Mouse (Mus musculus): Measurements from ENCODE around the gene Jagn1. TPM values are rescaled to one million over a fixed set of nuclear protein-coding genes. Genes with fewer than 3 reads are reported as not detected.

Gene Jagn1
- polyA plus RNA-seq, 1 experiment from 2014 or later = 89.1 TPM

DNA sequence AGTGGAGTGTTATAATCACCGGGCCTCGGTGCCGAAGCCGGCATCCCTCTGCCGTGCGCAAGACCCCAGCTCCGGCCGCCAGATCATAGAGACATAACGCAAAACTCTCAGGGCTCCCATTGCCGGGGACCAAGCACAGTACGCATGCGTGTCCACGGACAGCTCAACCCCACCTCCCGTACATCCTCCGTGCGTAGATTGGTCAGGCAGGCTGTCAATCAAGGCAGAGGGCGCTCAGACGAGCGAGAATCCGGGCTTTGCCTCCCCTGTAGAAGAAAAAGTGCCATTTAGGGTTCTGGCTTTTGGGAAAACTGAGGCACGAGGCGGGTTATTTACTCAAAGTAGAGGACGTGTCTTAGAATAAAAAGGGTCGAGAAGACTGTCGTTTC is 23.2 kb upstream of the Jagn1 start, which contains the start of gene Rpusd3:
TSS of gene Rpusd3 (minus strand) at position 142 of the 389 bp plus-strand sequence.
- peaks cover 25% of the 10 kb centered on the region for H3K36me3 ChIP-seq
- peak within 1 kb of the TSS; percentile 84 for H3K27ac ChIP-seq
- peak within 1 kb of the TSS; percentile 74 for H3K4me3 ChIP-seq
- peak; percentile 97 for DNase-seq (ENCODE audit: low spot score)
- H3K27me3 ChIP-seq (ENCODE audit: insufficient read depth, poor library complexity, severe bottlenecking) = no peaks in the 10 kb centered on the region
- no peaks in the 10 kb centered on the region for H3K9me3 ChIP-seq
- WGBS = under 1% methylated on average over 25 of the region's 25 CpGs
- H3K4me1 ChIP-seq = peaks cover 13% of the 10 kb centered on the region

DNA sequence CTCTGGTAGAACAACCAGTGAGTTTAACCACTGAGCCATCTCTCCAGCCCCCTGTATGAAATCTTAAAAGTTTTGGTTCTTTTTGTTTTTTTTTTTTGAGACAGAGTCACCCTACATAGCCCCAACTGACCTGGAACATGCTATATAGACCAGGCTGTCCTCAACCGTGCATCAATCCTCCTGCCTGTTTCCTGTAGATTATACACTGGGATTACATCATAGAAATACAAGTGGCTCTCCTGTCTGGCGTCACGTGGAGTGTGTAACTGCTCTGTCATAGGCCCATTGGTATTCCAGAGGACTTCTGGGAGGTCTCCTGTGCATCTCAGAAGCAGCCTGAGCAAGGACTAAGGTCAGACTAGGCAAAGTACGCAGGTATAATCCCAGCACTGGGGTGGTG is 19.4 kb upstream of the Jagn1 start:
- no peaks in the 10 kb centered on the region for H3K9me3 ChIP-seq
- H3K4me1 ChIP-seq = peaks cover 9% of the 10 kb centered on the region
- DNase-seq (ENCODE audit: low spot score) = no peak
- H3K36me3 ChIP-seq = no peaks in the 10 kb centered on the region
- 61% methylated on average over 4 of the region's 4 CpGs for WGBS
- H3K27ac ChIP-seq = no peak overlapping the region
- H3K4me3 ChIP-seq = no peak overlapping the region
- no peaks in the 10 kb centered on the region for H3K27me3 ChIP-seq (ENCODE audit: insufficient read depth, poor library complexity, severe bottlenecking)

DNA sequence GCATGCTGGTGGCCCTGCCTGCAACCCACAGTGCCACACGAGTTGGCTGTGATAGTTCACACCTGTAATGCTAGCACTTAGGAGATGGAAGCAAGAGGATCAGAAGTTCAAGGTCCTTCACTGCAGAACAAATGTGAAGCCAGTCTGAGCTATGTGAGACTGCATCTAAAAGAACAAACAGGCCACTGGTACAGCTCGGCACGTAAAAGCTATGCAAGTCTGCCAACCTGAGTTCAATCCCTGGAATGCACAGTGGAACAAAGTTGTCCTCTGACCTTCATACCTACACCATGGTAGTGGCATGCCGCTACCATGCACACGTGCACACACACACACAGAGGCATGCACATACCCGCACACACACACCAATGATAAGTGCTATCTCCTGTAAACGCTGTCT is 18.2 kb upstream of the Jagn1 start:
- no peaks in the 10 kb centered on the region; the same call in 1 of the 2 replicates for H3K4me1 ChIP-seq
- WGBS = 80% methylated on average over 7 of the region's 7 CpGs
- no peak overlapping the region for H3K27ac ChIP-seq
- no peak for DNase-seq (ENCODE audit: low spot score)
- H3K27me3 ChIP-seq (ENCODE audit: insufficient read depth, poor library complexity, severe bottlenecking) = no peaks in the 10 kb centered on the region
- no peaks in the 10 kb centered on the region for H3K36me3 ChIP-seq
- no peak overlapping the region for H3K4me3 ChIP-seq
- H3K9me3 ChIP-seq = no peaks in the 10 kb centered on the region

DNA sequence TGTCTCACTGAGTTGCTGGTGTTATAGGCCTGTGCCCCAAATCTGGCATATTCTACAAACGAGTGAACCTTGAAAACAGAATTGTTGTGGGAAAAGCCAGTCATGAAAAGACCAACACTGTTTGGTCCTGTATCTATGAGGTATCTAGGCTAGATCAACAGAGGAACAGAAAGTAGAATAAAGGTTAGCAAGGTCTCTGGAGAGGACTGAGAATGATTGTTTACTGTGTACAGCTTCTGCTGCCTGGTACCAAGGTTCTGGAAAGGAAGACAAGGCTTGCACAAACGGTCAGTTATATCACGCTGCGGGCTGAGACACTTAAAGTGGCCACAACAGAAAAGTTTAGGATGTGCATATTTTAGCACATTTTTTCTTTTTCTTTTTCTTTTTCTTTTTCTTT is 15.7 kb upstream of the Jagn1 start:
- Histone ChIP-seq H3K4me1 (no peaks in the 10 kb centered on the region), H3K36me3 (no peaks in the 10 kb centered on the region), H3K9me3 (no peaks in the 10 kb centered on the region), H3K27ac (no peak overlapping the region), H3K4me3 (no peak overlapping the region), H3K27me3 (ENCODE audit: insufficient read depth, poor library complexity, severe bottlenecking) (no peaks in the 10 kb centered on the region)
- DNase-seq (ENCODE audit: low spot score) = no peak
- 86% methylated on average over 4 of the region's 4 CpGs for WGBS

DNA sequence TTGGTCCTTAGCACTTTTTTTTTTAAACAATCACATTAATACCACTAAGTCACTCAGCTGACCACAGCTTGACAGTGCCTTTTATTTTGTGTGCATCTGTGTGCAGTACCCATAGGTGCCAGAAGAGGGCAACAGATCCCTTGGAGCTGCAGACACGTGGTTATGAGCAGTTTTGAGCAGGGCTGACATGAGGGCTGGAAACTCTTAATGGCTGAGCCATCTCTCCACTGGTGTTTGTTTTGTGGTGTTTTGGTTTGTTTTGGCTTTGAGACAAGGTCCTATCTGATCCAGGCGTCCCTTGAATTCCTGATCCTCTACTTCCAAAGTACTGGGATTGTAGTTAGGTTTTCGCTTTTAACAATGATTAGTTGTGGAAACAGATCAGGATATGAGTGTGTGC is 15.0 kb upstream of the Jagn1 start:
- H3K4me1 ChIP-seq = no peaks in the 10 kb centered on the region
- 66% methylated on average over 3 of the region's 3 CpGs for WGBS
- H3K4me3 ChIP-seq = no peak overlapping the region
- no peaks in the 10 kb centered on the region for H3K36me3 ChIP-seq
- H3K27ac ChIP-seq = no peak overlapping the region
- H3K9me3 ChIP-seq = no peaks in the 10 kb centered on the region
- DNase-seq (ENCODE audit: low spot score) = no peak
- H3K27me3 ChIP-seq (ENCODE audit: insufficient read depth, poor library complexity, severe bottlenecking) = no peaks in the 10 kb centered on the region

DNA sequence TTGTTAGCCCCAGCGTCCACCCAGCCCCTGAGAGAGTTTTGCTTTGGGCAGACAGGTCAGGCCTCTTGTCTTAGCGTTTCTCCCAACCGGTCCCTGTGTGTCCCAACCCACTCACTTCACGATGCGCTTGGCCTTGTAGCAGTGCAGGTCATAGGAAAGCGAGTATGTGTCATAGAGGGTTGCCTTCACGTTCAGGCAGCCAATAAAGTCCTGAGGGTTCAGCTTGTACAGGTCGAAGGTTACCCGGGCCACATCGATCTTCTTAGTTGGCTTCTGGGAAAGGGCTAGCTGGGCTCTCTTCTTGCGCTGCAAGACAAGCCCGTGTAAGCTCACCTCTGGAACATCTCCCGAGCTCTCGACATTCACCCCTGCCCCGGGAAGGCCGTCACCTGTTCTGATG is 14.4 kb upstream of the Jagn1 start:
- no peaks in the 10 kb centered on the region for H3K4me1 ChIP-seq
- H3K27me3 ChIP-seq (ENCODE audit: insufficient read depth, poor library complexity, severe bottlenecking) = no peaks in the 10 kb centered on the region
- no peak for DNase-seq (ENCODE audit: low spot score)
- H3K4me3 ChIP-seq = no peak overlapping the region
- no peak overlapping the region for H3K27ac ChIP-seq
- 88% methylated on average over 16 of the region's 16 CpGs for WGBS
- no peaks in the 10 kb centered on the region for H3K36me3 ChIP-seq
- H3K9me3 ChIP-seq = no peaks in the 10 kb centered on the region

DNA sequence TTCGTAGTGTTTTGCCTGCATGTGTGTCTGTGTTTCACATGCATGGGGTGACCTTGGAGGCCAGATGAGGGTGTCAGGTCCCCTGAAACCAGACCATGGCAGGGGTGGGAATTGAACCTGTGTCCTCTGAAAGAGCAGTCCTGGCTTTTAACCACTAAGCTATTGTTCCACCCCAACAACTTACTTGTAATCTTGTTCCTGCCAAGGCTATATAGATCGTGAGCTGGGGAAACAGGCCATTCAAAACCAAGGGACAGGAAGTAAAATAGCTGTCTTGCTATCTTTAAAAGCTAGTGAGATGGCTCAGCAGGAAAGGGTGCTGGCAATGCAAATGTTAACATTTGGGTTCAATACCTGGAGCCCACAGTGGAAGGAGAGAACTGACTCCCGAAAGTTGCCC is 12.4 kb upstream of the Jagn1 start:
- H3K27me3 ChIP-seq (ENCODE audit: insufficient read depth, poor library complexity, severe bottlenecking) = no peaks in the 10 kb centered on the region
- 80% methylated on average over 3 of the region's 3 CpGs for WGBS
- no peak for DNase-seq (ENCODE audit: low spot score)
- no peaks in the 10 kb centered on the region for H3K36me3 ChIP-seq
- no peaks in the 10 kb centered on the region for H3K4me1 ChIP-seq
- no peak overlapping the region for H3K4me3 ChIP-seq
- no peaks in the 10 kb centered on the region for H3K9me3 ChIP-seq
- no peak overlapping the region for H3K27ac ChIP-seq

DNA sequence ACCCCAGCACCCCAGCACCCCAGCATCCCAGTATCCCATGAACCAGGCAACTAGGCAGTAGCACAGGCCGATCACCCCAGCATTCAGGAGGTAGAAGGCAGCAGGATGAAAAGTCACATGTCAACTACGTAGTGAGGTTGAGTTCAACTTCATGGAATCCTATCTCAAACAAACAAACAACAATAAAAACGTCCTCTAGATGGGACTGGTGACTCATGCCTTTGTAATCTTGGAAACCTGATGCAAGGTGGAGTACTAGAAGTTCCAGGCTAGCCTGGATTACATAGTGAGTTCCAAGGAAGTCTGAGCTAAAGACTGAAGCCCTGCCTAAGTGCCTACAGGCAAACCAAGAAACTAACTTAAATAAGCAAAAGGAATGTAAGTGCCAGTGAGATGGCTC is 11.5 kb upstream of the Jagn1 start:
- WGBS = 49% methylated on average over 3 of the region's 3 CpGs
- no peaks in the 10 kb centered on the region for H3K9me3 ChIP-seq
- H3K4me1 ChIP-seq = no peaks in the 10 kb centered on the region
- H3K4me3 ChIP-seq = no peak overlapping the region
- no peaks in the 10 kb centered on the region for H3K36me3 ChIP-seq
- no peak overlapping the region for H3K27ac ChIP-seq
- DNase-seq (ENCODE audit: low spot score) = no peak
- no peaks in the 10 kb centered on the region for H3K27me3 ChIP-seq (ENCODE audit: insufficient read depth, poor library complexity, severe bottlenecking)

DNA sequence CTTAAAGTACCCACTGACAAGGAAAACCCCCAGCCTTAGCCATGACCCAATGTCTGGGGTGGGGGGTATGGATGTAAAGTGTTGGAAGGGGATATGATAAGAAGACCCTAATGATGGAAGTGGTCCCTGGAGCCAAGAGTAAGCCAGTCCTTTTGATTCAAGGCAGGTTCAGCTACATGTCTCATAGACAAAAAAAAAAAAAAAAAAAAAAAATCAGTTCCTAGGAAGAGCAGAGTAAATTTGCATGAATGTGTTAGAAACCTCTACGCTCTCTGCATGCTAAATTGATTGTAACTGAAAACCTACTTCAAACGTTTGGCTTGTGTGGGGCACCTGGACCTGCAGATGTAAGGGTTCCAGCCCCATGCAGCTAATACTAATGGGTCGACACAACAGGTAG is 10.6 kb upstream of the Jagn1 start:
- Histone ChIP-seq H3K9me3 (no peaks in the 10 kb centered on the region), H3K27me3 (ENCODE audit: insufficient read depth, poor library complexity, severe bottlenecking) (no peaks in the 10 kb centered on the region), H3K27ac (no peak overlapping the region), H3K36me3 (no peaks in the 10 kb centered on the region), H3K4me3 (no peak overlapping the region), H3K4me1 (no peaks in the 10 kb centered on the region)
- WGBS = 51% methylated on average over 3 of the region's 3 CpGs
- no peak for DNase-seq (ENCODE audit: low spot score)

DNA sequence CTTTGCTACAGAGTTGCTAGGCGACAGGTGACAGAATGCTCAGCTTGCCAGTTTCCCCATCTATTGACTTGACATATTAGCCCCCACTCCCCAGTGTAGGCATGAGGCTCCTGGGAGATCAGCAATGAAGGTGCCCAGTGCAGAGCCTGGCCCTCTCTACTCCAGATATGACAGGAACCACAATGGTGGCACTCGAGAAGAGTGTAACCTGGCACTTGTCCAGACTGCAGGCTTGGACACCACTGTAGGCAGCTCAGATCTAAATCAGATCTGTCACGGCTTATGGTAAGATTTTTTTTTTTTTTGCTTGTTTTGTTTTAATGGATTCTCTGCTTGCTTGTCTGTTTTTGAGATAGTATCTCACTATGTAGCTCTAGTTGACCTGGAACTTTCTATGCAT is 8.7 kb upstream of the Jagn1 start:
- DNase-seq (ENCODE audit: low spot score) = no peak
- 73% methylated on average over 3 of the region's 3 CpGs for WGBS
- H3K9me3 ChIP-seq = no peaks in the 10 kb centered on the region
- no peaks in the 10 kb centered on the region for H3K36me3 ChIP-seq
- no peak overlapping the region for H3K4me3 ChIP-seq
- no peak overlapping the region for H3K27ac ChIP-seq
- no peaks in the 10 kb centered on the region for H3K27me3 ChIP-seq (ENCODE audit: insufficient read depth, poor library complexity, severe bottlenecking)
- H3K4me1 ChIP-seq = no peaks in the 10 kb centered on the region

DNA sequence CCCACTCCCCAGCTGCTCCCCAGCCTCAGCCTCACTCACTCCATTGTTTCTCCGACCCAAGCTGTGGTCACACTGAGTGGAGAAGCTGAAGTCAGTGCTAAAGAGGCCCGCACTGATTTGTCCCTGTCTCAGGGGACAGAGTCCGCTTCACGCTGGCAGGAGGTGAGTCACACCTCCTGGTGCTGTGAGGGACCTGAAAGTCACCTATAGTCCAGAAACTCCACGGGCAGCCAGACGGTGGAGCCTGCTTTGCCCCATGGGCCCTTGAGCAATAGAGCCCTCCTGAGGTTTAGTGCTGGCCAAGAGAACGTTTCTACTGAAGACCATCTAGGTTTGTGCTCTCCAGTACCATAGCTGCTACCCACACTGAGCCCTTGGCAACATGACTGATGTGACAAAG is 7.7 kb upstream of the Jagn1 start:
- no peak overlapping the region for H3K4me3 ChIP-seq
- H3K27ac ChIP-seq = no peak overlapping the region
- H3K4me1 ChIP-seq = no peaks in the 10 kb centered on the region
- 62% methylated on average over 7 of the region's 7 CpGs for WGBS
- H3K36me3 ChIP-seq = no peaks in the 10 kb centered on the region
- DNase-seq (ENCODE audit: low spot score) = no peak
- H3K9me3 ChIP-seq = no peaks in the 10 kb centered on the region
- H3K27me3 ChIP-seq (ENCODE audit: insufficient read depth, poor library complexity, severe bottlenecking) = no peaks in the 10 kb centered on the region

DNA sequence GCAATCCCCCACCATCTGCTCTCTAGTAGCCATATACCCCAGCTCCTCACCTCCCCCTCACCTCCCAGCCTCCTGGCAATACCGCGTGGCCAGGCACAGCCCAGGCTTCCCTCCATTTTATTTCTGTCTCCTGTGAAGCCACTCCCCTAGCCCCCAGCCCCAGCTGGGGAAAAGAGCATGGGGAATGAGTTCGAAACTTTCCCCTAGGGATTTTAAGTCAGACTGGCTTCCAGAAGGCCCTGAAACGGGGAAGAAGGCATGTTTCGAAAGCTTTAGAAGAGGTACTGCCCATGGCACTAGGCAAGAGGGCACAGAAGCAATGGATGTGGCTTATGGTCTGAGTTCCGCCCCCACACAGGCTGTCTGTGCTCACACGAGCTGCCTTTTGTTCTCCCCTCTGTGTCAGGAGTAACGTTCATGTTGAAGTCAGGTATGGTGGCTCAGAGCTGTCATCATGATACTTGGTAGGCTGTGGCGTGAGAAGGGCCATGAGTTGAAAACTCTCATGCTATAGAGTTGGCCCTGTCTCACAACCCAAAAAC is 6.6 kb upstream of the Jagn1 start, which contains the start of gene Cidec:
TSS of gene Cidec (minus strand) at position 97 of the 542 bp plus-strand sequence.
- 75% methylated on average over 9 of the region's 9 CpGs for WGBS
- no peaks in the 10 kb centered on the region for H3K36me3 ChIP-seq
- no peaks in the 10 kb centered on the region for H3K27me3 ChIP-seq (ENCODE audit: insufficient read depth, poor library complexity, severe bottlenecking)
- no peak within 1 kb of the TSS for H3K4me3 ChIP-seq
- no peaks in the 10 kb centered on the region for H3K4me1 ChIP-seq
- H3K27ac ChIP-seq = no peak within 1 kb of the TSS
- H3K9me3 ChIP-seq = no peaks in the 10 kb centered on the region
- no peak for DNase-seq (ENCODE audit: low spot score)

DNA sequence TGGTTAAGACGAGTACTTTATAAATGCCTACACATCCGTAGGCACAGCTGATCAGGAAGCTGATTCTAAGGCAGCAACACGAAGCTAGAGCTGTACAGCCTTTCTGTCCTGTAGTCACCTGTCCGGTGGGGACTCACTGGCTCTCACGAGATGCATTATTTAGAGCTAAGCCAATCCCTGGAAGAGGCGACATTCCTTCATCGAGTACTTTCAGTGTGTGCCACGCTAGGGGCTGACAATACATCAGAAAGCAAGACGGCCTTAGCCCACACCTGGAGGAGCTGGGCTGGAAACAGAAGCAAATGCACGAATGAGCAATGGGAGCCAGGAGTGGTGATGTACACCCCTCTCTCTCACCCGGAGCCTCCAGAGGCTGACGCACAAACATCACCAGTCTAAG is 5.2 kb upstream of the Jagn1 start:
- no peak for DNase-seq (ENCODE audit: low spot score)
- 69% methylated on average over 12 of the region's 12 CpGs for WGBS
- H3K4me1 ChIP-seq = 0 out of 2 replicates have a peak, but pooled peaks cover 3% of the 10 kb centered on the region
- H3K27me3 ChIP-seq (ENCODE audit: insufficient read depth, poor library complexity, severe bottlenecking) = no peaks in the 10 kb centered on the region
- H3K27ac ChIP-seq = no peak overlapping the region
- no peak overlapping the region for H3K4me3 ChIP-seq
- H3K36me3 ChIP-seq = no peaks in the 10 kb centered on the region
- H3K9me3 ChIP-seq = no peaks in the 10 kb centered on the region

DNA sequence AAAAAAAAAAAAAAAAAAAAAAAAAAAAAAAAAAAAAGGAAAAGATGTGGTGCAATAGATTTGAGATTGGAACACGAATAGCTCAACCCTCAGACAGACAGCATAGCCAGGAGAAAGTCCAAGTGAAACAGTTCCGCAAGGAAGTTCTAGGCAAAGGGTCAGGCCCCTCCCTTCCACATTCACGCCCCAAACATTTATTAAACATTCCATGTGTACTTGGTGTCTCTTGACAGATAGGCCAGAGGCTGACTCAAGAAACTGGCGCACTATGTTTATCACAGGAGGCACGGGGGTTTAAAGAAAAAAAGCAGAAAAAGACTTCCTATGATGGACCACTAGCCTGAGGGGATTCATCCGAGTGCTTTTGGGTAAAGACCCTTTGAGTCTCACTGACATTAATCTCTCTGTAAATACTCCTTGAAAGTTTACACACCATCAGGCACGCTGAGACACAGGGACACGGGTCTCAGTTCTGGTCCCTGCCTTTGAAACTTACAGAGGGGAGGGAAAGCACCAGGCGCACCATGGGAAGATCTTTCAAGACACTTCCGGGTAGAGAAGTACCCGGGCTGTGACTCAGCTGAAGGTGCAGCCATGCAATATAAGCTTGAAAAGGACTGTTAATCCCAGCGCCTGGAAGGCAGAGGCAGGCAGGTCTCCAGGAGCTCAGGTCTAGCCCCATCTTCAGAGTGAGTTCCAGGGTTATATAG is 3.5 kb upstream of the Jagn1 start:
- DNase-seq (ENCODE audit: low spot score) = no peak
- Histone ChIP-seq H3K36me3 (no peaks in the 10 kb centered on the region), H3K9me3 (no peaks in the 10 kb centered on the region), H3K27ac (no peak overlapping the region), H3K27me3 (ENCODE audit: insufficient read depth, poor library complexity, severe bottlenecking) (no peaks in the 10 kb centered on the region), H3K4me1 (peaks cover 13% of the 10 kb centered on the region), H3K4me3 (no peak overlapping the region)
- WGBS = 56% methylated on average over 12 of the region's 12 CpGs
